Mouse (Mus musculus) stomach, postnatal 0 days (tissue): ENCODE measurements at regions not wholly inside any gene's neighbourhood (a gene's known extent, or its start where the extent isn't known, plus 50 kb on each side); places are given as distances from the start of the nearest gene placed in this dataset.

Experiments used
- CTCF ChIP-seq: IDR thresholded peaks from 2 replicates; pipeline ENCODE4 v1.5.1; 2016; ENCODE audit warnings: antibody characterized with exemption, low read depth, mild to moderate bottlenecking, moderate library complexity
- EP300 ChIP-seq: optimal IDR thresholded peaks from 2 replicates; pipeline ENCODE3; 2016; ENCODE audit warnings: antibody characterized with exemption

DNA sequence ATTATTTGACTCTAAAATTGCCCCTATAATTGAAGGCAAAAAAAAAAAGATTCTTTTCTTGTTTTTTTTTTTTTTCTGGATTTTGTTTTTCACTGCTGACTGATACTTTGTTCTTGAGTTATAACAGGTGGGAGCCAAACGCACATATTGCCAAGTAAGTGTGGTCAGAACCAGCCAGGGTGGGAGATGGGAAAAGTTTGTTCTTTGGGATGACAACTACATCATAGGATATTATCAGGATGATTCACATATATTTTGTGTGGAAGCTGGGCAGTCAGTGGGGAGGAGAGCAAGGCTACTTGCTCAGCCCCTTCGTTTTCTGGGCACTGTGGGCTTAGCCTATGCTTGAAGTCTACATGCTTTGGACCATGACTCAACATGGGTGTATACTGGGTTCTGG, 191.3 kb downstream of the Snx19 start:
- TF ChIP-seq CTCF = no peak
- no peak for TF ChIP-seq EP300
